Mouse (Mus musculus) liver, embryonic 16.5 days (tissue): ENCODE results near the gene Brf1. TPM values are rescaled to one million over a fixed set of nuclear protein-coding genes. Genes with fewer than 3 reads are reported as not detected.

Experiments used
- ATAC-seq: fragments of 200-750 bp; cut with Nextera tagmentation; 2 replicates; pipeline ENCODE4 v1.8.0; 2017; ENCODE audit warnings: low read depth, mild to moderate bottlenecking, moderate number of reproducible peaks, moderate library complexity
- H3K27ac ChIP-seq: fragments of 300-500 bp; sonication (generic); 2 replicates; pipeline ENCODE4 v1.5.1; 2014; ENCODE audit warnings: mild to moderate bottlenecking, low read length
- H3K27me3 ChIP-seq: fragments of 300-500 bp; sonication (generic); 2 replicates; pipeline ENCODE4 v1.6.1; 2014; ENCODE audit warnings: low read depth, low read length, mixed read lengths; ENCODE audit not compliant: control insufficient read depth, insufficient read depth
- H3K36me3 ChIP-seq: fragments of 300-500 bp; sonication (generic); 2 replicates; pipeline ENCODE4 v1.6.1; 2014; ENCODE audit warnings: mild to moderate bottlenecking; ENCODE audit not compliant: control insufficient read depth, insufficient read depth
- H3K4me1 ChIP-seq: fragments of 300-500 bp; sonication (generic); 2 replicates; pipeline ENCODE4 v1.6.1; 2014; ENCODE audit warnings: low read depth, low read length, mixed read lengths; ENCODE audit not compliant: control insufficient read depth
- H3K4me2 ChIP-seq: fragments of 300-500 bp; sonication (generic); 2 replicates; pipeline ENCODE4 v1.6.1; 2014; ENCODE audit warnings: low read depth, low read length, mixed read lengths
- H3K4me3 ChIP-seq: fragments of 300-500 bp; sonication (generic); 2 replicates; pipeline ENCODE4 v1.5.1; 2014; ENCODE audit warnings: low read depth, mild to moderate bottlenecking, low read length
- H3K9ac ChIP-seq: fragments of 300-500 bp; sonication (generic); 2 replicates; pipeline ENCODE4 v1.6.1; 2014; ENCODE audit warnings: low read depth, low read length
- H3K9me3 ChIP-seq: fragments of 300-500 bp; sonication (generic); replicated peaks from 2 replicates; pipeline ENCODE4 v1.6.1; 2016; ENCODE audit warnings: low read length; ENCODE audit not compliant: control insufficient read depth
- WGBS: fragments of 180-500 bp; shearing (Covaris S2); extraction: QIAGEN DNeasy Blood & Tissue Kit; methylation state at CpG from one replicate; pipeline ENCODE4 v1.1.7; 2014; ENCODE audit not compliant: insufficient replicate concordance; 5-methylcytosine and 5-hydroxymethylcytosine counted together
- polyA plus RNA-seq: library from polyadenylated mRNA; unstranded; fragments of >200 nt; fragmentation: Nextera tagmentation; extraction: Ambion mirVana; gene quantifications from 2 replicates; pipeline ENCODE4 v1.2.1, GENCODE M21; 2015

Gene Brf1
- polyA plus RNA-seq, 1 experiment from 2014 or later = 25.7 TPM

DNA sequence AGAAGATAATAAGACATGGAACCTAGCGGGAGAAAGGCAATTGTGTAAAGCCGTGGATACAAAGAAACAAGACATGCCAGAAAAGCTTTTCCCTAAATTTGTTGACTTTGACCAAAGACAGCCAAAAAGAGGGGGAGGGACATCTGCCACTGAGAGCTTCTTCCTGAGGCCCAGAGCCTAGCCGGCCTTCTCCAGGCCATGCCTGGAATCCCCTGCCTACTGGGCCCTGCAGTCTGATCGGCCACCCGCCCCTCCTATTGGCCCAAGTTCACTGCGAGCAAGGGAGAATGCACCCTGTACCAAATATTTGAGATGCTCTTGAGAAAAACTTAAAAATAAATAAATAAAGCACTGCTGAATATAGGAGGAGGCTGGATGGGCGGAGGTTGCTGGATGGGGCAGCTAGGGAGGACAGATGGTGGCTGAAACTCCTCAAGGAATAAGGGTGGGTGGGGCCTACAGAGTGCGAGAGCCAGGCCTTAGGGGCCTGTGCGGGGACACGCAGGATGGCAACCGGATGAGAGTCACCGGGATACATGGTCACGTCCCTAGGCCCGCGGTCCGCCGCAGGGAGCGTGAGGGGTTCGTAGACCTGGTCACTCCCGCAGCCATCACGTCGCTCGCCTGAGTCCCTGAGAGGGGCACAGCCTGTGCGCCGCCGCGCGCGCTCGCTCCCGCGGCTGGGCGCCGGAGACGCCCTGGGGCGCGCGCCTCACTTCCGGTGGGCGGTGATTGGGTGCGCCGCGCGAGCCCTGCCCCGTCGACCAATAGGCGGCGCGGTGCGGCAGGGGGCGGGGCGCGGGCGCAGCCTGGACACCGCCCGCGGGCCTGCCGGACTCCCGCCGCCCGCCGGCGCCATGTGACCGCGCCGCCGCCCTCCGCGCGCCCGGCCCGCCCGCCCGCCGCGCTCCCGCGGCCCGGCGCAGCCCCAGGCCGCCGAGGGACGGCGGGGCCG, 13.4 kb upstream of the Brf1 start, which contains the start of gene Pacs2:
Gene Pacs2 (plus strand): TSS at position 905 of the 955 bp plus-strand sequence.
- Histone ChIP-seq H3K4me1 (peaks cover 40% of the 10 kb centered on the region), H3K4me3 (peak within 1 kb of the TSS; percentile 89), H3K27me3 (no peaks in the 10 kb centered on the region), H3K4me2 (peak within 1 kb of the TSS; percentile 99), H3K9ac (peak within 1 kb of the TSS; percentile 94), H3K9me3 (no peaks in the 10 kb centered on the region), H3K36me3 (no peaks in the 10 kb centered on the region), H3K27ac (peak within 1 kb of the TSS; percentile 84)
- peak; percentile 95 for ATAC-seq
- 6% methylated on average over 47 of the region's 85 CpGs for WGBS

GRCm38 (mm10) chr12:113013021-113013491, 12.6 kb upstream of the Brf1 start:
- H3K4me1 ChIP-seq = peaks cover 38% of the 10 kb centered on the region

DNA sequence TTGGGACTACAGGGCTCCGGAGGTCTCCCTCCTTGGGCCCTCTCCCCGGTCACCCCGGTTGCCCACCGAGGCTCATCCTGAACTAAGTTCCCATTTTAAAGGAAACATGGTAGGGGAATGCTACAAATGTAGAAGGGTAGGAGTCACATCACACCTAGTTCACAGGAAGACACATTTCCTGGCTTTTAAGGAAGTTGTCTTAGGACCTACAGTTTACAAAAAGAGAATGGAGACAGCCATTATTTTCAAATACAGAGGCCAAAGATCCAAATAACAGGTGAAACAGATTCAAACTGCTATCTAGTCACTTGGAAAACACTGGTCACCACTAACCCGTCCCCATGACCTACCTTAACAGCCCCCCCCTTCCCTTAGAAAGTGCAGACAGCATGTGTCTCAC, 11.9 kb upstream of the Brf1 start:
- ATAC-seq = no peak
- Histone ChIP-seq H3K27ac (no peak overlapping the region), H3K9ac (no peak overlapping the region)

More at GRCm38 (mm10) chr12:113013021-113013491, 12.6 kb upstream of the Brf1 start:
- no peaks in the 10 kb centered on the region for H3K9me3 ChIP-seq
- WGBS = 62% methylated on average over 3 of the region's 3 CpGs
- H3K4me3 ChIP-seq = no peak overlapping the region
- no peak for ATAC-seq
- H3K27ac ChIP-seq = 0 out of 2 replicates have a peak overlapping the region, but pooled peaks have one; percentile 4
- no peak overlapping the region; the same call in 1 of the 2 replicates for H3K9ac ChIP-seq
- H3K27me3 ChIP-seq = no peaks in the 10 kb centered on the region
- no peaks in the 10 kb centered on the region for H3K36me3 ChIP-seq
- 0 out of 2 replicates have a peak overlapping the region, but pooled peaks have one; percentile 90 for H3K4me2 ChIP-seq

DNA sequence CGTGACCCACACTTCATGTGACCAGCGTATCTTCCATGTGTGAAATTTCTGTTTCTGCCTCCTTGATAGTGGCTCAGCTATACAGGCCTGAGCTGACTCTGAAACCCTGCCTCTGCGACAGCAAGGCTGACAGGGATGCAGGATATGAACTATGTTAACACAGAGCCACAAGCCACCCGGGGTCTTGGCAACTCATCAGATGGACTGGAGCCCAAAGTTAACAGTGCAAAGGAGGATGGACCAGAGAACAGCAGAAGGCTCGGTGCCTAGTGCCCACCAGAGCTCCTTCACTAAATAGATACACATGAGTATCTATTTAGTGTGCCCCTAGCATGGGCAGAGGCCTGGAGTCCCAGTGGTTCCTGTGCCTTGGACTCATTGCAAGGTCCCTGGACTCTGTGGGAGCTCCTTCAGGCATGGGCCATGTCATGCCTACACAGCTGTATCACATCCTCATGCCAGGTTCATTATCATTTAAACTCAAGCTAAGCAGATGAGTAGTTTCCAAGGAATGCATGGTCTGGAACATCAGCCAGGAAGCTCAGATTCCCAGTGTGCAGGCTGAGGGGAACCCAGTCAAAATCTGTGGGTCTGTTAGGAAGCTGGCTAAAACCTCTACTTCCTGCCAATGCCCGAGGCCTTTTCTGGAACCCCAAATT, 11.3 kb upstream of the Brf1 start:
- Histone ChIP-seq H3K27ac (no peak overlapping the region), H3K9ac (no peak overlapping the region), H3K36me3 (no peaks in the 10 kb centered on the region), H3K4me2 (no peak overlapping the region), H3K9me3 (no peaks in the 10 kb centered on the region), H3K4me3 (no peak overlapping the region), H3K27me3 (no peaks in the 10 kb centered on the region), H3K4me1 (peaks cover 28% of the 10 kb centered on the region)
- no peak for ATAC-seq
- 57% methylated on average over 6 of the region's 6 CpGs for WGBS

More for the DNA sequence above, 11.9 kb upstream of the Brf1 start:
- no peak overlapping the region for H3K4me3 ChIP-seq
- 53% methylated on average over 5 of the region's 5 CpGs for WGBS
- no peak overlapping the region for H3K4me2 ChIP-seq
- no peaks in the 10 kb centered on the region for H3K27me3 ChIP-seq
- H3K36me3 ChIP-seq = no peaks in the 10 kb centered on the region
- H3K9me3 ChIP-seq = no peaks in the 10 kb centered on the region
- H3K4me1 ChIP-seq = peaks cover 32% of the 10 kb centered on the region

GRCm38 (mm10) chr12:113004993-113005392, 4.5 kb upstream of the Brf1 start:
- no peak for ATAC-seq
- H3K4me2 ChIP-seq = no peak overlapping the region
- H3K4me1 ChIP-seq = peaks cover 10% of the 10 kb centered on the region
- no peak overlapping the region for H3K27ac ChIP-seq
- H3K4me3 ChIP-seq = no peak overlapping the region
- no peaks in the 10 kb centered on the region for H3K27me3 ChIP-seq
- 16% methylated on average over 4 of the region's 4 CpGs for WGBS
- no peaks in the 10 kb centered on the region for H3K9me3 ChIP-seq
- H3K9ac ChIP-seq = no peak overlapping the region
- no peaks in the 10 kb centered on the region for H3K36me3 ChIP-seq

- Histone ChIP-seq H3K36me3 (no peaks in the 10 kb centered on the region), H3K27ac (no peak overlapping the region), H3K4me3 (no peak overlapping the region), H3K4me1 (peaks cover 14% of the 10 kb centered on the region), H3K9me3 (no peaks in the 10 kb centered on the region), H3K27me3 (no peaks in the 10 kb centered on the region), H3K9ac (no peak overlapping the region), H3K4me2 (no peak overlapping the region)
- ATAC-seq = no peak
- WGBS = 75% methylated on average over 8 of the region's 8 CpGs
Observed at GRCm38 (mm10) chr12:113004011-113004410, 3.5 kb upstream of the Brf1 start.

GRCm38 (mm10) chr12:113002667-113003066, 2.2 kb upstream of the Brf1 start:
- Histone ChIP-seq H3K27ac (no peak overlapping the region), H3K36me3 (no peaks in the 10 kb centered on the region), H3K4me1 (peaks cover 25% of the 10 kb centered on the region), H3K9me3 (no peaks in the 10 kb centered on the region), H3K27me3 (no peaks in the 10 kb centered on the region), H3K9ac (no peak overlapping the region), H3K4me2 (no peak overlapping the region), H3K4me3 (no peak overlapping the region)
- no peak for ATAC-seq
- WGBS = 21% methylated on average over 2 of the region's 2 CpGs

DNA sequence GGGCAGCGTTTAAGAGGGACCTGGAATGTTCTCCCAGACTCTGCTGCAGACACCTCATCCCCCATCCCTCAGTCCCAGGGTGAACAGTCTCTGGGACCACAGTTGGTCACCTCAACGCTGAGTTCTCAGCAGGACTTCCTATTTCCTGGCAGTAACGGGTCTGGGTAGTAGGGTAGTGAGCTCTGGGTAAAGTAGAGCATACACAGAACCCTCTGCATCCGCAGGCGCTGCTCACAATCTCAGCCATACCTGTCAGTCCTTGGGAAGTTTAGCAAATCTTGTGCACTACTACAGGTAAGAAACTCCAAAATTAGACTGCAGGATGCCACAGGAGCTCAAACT, 600 bp upstream of the Brf1 start:
- peak overlapping the region; percentile 82 for H3K4me2 ChIP-seq
- 3% methylated on average over 5 of the region's 5 CpGs for WGBS
- peak overlapping the region; percentile 91 for H3K4me3 ChIP-seq
- peak overlapping the region; percentile 98 for H3K27ac ChIP-seq
- peaks cover 25% of the 10 kb centered on the region for H3K4me1 ChIP-seq
- H3K27me3 ChIP-seq = no peaks in the 10 kb centered on the region
- H3K9ac ChIP-seq = peak overlapping the region; percentile 81
- no peaks in the 10 kb centered on the region; the same call in 1 of the 2 replicates for H3K36me3 ChIP-seq
- ATAC-seq = peak; percentile 1; the same call in 1 of the 2 replicates
- H3K9me3 ChIP-seq = no peaks in the 10 kb centered on the region
